Mouse (Mus musculus) adrenal gland, adult (tissue): Measurements from ENCODE around the gene Kptn.
A peak's percentile ranks its signal among the peaks of the same experiment; 100 is the strongest.

Source experiments
- DNase-seq, 2 experiments: peaks; one replicate each; pipeline ENCODE4 v3.0.0; 2022 to 2023; ENCODE audit warnings: low spot score in 1 of 2; ENCODE audit not compliant: inconsistent age in 2 of 2

Gene Kptn

DNA sequence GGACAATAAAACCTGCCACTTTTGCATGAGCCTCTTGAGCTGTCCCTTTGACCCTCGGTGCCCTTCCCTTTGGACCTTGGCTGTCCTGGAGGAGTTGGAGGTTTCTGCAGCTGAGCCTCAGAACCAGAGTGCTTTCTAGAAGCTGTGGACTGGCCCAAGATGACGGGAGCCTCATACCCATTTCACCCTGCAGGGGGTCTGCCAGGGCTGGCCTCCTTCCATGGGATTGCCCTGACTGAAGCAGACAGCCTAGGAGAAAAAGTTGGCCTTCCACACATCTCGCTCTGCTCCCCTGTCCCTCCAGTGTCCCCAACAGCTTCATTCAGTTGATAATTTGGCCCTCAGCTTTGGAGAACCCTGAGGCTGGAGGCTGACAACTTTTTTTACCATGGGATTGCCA, 2.6 kb upstream of the Kptn start:
- DNase-seq: peak in 1 of 2 experiments; percentile 8

GRCm38 (mm10) chr7:16120262-16120600, 536 bp downstream of the Kptn start:
- no peak for DNase-seq

DNA sequence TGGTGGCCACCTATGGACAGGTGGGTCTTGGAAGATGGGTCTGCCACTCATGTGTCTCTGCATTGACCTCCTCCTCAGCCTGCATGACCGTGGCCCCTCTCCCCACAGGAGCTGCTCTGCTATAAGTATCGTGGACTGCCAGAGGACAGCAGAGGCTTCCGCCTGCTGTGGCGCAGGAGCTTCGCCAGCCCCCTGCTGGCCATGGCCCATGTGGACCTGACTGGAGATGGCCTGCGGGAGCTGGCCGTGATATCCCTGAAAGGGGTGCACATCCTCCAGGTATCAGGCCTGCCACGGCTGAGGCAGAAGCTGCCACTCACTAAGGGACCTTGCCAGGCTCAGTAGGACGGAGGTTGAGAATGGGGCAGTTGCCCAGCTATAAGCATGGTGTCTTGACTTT, 6.1 kb downstream of the Kptn start:
- peak in 1 of 2 experiments; percentile 15 for DNase-seq

- DNase-seq: peak in 1 of 2 experiments; percentile 40
Measured at GRCm38 (mm10) chr7:16128344-16128743, 8.6 kb downstream of the Kptn start.

- peak in 1 of 2 experiments; percentile 22 for DNase-seq
Measured at GRCm38 (mm10) chr7:16128899-16129298, 9.2 kb downstream of the Kptn start.

- peak; percentile 70 to 84 for DNase-seq
Measured at GRCm38 (mm10) chr7:16129421-16129845, 9.7 kb downstream of the Kptn start, which contains the start of gene Slc8a2. TSS of gene Slc8a2 (plus strand) at chr7:16129826.

DNA sequence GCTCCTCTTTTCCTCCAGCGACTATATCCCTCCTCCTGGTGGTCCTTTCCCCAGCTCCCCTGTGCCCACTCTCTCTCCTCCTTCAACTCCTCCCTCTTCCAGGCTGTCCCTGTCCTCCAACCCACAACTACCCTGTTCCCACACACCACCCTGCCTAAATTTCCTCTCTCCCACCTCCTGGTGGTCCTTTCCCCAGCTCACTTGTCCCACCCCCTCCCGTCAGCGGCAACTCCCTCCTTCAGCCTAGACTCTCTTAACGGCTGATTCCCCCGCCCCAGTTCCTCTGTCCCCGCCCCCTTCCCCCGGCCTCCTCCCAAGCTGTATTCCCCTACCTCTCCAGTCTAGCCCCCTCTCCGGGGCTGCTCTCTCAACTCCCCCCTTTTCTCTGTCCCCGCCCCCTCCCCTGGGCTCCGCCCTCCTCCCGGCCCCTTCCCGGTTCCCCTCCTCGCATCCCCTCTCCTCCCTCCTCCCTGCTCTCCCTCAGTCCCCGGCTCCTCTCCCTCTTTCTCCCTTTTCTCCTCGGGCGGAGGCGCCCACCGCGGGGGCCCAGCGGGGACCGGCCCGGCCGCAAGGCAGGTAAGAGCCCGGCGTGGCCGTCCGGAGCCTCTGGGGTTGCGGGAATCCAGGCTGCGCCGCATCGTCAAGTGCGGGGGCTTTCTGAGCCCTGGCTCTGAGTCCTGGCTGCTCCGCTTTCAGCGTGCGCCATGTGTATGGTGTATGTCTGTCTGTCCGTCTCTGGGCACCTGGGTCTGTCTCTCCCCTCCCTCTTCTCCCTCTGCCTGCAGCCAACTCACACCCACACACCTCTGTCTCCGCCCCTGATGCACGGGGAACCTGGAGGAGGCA, 10.4 kb downstream of the Kptn start:
- DNase-seq: peak in 1 of 2 experiments; percentile 59

GRCm38 (mm10) chr7:16130956-16131634, 11.4 kb downstream of the Kptn start:
- peak in 1 of 2 experiments; percentile 21 for DNase-seq

DNA sequence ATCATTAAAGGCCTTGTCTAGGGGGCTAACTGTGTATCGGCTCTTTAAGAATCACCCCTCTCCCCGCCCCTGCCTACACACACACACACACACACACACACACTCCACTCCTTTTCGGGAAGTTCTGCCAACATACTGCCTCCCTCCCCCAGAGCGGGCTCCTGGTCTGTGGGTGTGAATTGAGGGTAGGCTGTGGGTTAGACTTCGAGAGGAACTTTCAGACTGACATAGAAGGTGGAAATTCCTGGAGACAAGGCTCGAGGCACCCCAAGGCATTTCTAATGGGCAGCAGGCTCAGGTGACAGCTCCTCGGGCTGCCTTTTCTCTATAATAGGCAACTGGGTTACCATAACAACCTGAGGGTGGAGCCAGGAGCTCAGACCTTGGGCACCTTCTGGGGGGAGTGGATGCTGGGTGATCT, 12.5 kb downstream of the Kptn start:
- DNase-seq: peak in 1 of 2 experiments; percentile 24

- DNase-seq: no peak
Measured at GRCm38 (mm10) chr7:16132926-16133325, 13.2 kb downstream of the Kptn start.

- DNase-seq: no peak
Measured at GRCm38 (mm10) chr7:16133691-16134090, 14.0 kb downstream of the Kptn start.

- DNase-seq: no peak
Measured at GRCm38 (mm10) chr7:16134951-16135392, 15.3 kb downstream of the Kptn start.

DNA sequence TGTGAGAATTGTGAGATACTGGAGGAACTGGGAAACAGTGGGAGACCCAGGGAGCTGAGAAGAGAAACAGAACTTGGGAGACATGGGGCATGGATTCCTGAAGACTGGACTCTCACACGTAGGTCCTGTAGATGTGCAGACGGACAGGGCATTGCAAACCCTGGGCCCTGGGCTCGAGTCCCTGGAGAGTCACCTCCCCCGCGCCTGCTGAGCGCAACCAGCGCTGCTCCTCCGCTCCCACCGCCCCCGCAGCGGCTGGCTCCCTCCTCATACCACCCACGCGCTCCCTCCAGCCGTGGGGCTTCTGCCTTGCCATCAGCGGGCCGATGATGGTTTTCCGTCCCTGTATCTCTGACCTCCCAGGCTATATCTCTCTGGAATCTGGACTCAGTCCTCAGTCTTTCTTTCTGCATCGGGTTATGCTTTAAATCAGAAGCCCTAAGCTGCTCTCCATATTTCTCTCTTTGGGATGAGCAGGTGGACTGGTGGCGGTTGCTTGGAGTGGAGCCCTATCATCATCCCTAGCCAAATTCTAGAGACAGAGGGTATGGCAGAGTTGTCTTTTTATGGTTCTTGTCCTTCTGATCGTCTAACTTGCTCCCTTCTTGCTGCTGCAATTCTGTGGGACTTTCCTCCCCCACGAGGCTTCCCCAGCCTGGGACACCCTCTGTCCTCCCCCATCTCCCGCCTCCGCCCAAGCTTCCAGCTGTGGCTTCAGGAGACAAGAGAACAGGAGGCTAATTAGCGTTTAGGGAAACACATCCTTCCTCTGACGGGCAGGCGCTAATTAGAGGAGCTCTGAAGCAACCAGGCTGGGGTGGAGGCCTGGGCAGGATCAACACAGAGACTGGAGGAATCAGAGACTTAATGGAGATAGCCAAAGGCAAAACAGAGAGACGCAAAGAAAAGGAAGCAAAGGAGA, 27.1 kb downstream of the Kptn start:
- DNase-seq: no peak

DNA sequence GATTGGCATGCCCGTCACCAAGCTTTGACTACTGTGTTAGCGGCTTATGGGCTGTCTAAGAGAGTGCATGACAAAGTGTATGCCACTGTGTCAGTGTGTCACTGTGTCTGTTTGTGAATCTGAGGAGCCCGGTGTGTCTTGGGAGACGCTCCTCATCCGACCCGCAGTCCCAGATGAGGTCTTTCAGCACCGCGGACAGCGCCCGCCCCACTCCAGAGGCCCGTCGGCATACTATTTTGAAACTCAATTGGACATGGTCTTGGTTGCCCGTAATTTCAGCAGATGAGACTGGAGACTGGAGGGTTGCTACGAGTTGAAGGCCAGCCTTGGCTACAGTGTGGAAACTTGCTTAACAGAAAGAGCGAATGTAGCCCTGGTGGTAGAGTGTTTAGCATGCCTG, 27.9 kb downstream of the Kptn start:
- peak; percentile 51 to 80 for DNase-seq

- DNase-seq: no peak
Measured at GRCm38 (mm10) chr7:16149241-16149640, 29.5 kb downstream of the Kptn start.

GRCm38 (mm10) chr7:16150191-16151145, 30.8 kb downstream of the Kptn start:
- DNase-seq: no peak

DNA sequence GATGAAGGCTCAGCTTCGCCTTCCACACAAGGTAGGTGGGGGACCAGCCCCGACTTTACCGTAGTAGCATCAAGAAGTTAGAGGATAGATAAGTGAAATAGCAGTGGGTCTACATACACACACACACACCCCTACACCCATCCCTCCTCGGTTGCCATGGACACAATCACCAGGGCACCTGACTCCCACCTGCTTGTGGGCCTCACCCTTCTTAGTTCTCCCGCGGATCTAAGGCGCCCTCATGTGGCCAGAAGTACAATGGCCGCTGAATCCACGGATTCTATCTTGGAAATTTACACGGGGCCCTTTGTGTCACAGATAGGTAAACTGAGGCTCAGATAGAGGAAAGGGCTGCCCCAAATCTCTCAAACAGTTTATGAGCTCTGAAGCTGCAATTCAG, 33.8 kb downstream of the Kptn start:
- peak in 1 of 2 experiments; percentile 80 for DNase-seq

GRCm38 (mm10) chr7:16155132-16155872, 35.6 kb downstream of the Kptn start:
- peak in 1 of 2 experiments; percentile 53 for DNase-seq

DNA sequence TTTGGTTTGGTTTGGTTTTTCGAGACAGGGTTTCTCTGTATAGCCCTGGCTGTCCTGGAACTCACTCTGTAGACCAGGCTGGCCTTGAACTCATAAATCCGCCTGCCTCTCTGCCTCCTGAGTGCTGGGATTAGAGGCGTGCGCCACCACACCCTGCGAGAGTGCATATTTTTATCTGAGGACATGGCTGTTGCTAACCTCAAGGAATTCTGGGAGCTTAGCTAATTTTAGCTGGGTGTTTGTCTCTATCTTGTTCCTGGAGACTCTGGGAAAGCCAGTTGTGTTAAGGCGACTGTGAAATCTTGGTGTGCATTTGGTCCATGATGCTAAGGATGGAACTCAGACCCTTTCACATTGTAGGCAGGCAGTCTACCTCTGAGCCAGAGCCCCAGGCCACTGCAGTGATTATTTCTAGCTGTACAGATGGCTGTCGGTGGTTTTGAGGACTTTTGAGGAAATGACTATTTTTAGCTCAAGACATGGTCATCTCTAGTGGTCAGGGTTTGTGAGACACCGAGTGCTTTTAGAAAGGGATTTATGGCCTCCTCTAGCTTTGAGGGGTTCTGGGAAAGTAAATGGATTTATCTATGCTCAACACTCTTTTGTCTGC, 36.5 kb downstream of the Kptn start:
- no peak for DNase-seq
